Comparison of ENCODE assay signal across 13 mouse cellular contexts in the genomic region with DNA sequence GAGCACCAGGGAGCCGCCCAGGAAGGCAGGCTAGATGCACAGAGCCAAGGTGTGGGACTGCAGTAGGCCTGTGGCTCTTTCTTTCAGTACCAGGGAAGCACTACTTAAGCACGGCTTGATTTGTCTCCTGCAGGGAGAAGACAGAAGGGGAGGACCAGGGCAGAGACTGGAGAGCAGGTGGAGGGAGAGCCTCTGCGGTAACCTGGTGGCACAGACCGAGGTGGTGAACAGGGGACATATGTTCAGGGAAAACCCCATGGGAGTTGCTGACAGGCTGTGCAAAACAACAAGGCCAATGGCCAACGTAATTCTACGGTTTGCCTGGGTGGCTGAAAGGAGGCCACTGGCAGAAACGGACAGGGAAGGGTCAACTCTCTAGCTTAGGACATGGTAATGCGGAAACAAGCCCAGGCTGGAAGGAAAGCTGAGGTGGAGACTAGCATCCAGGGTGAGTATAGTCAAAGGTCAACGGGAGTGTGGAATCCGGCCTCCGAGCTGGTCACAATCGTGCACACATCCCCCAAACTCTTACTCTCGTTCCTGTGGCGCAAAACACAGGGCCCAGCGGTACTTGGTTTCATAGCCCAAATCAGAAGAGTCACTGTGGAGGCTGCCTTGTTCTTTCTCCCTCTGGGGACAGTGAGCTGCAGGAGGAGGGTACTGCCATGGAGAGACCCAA. TPM values are rescaled to one million over a fixed set of nuclear protein-coding genes. Genes with fewer than 3 reads are reported as not detected.
A peak's percentile ranks its signal among the peaks of the same experiment; 100 is the strongest.
DNase-seq lines count a peak whose midpoint lies in the region; ATAC-seq lines count a peak whose summit lies in the region.
"Had no signal": no experiment of that assay in that cellular context is flagged by ENCODE, and none has a peak within 500 bp of the region (broad histone marks: within the 10 kb centered on the region; RNA-seq: fewer than 3 reads in every experiment).

No protein-coding gene starts in this region.

- no peak for DNase-seq in hindbrain, embryonic 10.5 days (ENCODE audit: low spot score)
- DNase-seq in hindbrain, embryonic 14.5 days (ENCODE audit: low spot score) = no peak
- peak; percentile 55 to 57 for DNase-seq in cerebellum, postnatal 25 days
- DNase-seq in neural tube, embryonic 10.5 days (ENCODE audit: extremely low spot score, low spot score) = no peak
- DNase-seq in ovary, postnatal 36 days (ENCODE audit: low spot score) = no peak
- DNase-seq: forebrain, postnatal 0 days; heart, adult 11 months; heart, postnatal 4 days; kidney, postnatal 10 days; lung, postnatal 36 days had no signal

- H3K27me3 ChIP-seq in hindbrain, embryonic 10.5 days (ENCODE audit: insufficient read depth, poor library complexity, severe bottlenecking) = no peaks in the 10 kb centered on the region
- H3K27me3 ChIP-seq in hindbrain, embryonic 14.5 days (ENCODE audit: control insufficient read depth, insufficient read depth, low read length) = no peaks in the 10 kb centered on the region
- no peaks in the 10 kb centered on the region for H3K27me3 ChIP-seq in liver, embryonic 15.5 days
- H3K27me3 ChIP-seq: Patski had no signal

- no peak overlapping the region for H3K9ac ChIP-seq in hindbrain, embryonic 14.5 days
- no peak overlapping the region for H3K9ac ChIP-seq in liver, embryonic 15.5 days
- H3K9ac ChIP-seq: forebrain, postnatal 0 days had no signal

- ATAC-seq in hindbrain, embryonic 14.5 days (ENCODE audit: low FRiP score) = no peak
- ATAC-seq in liver, embryonic 15.5 days (ENCODE audit: insufficient read depth) = no peak
- ATAC-seq: forebrain, postnatal 0 days; Patski had no signal

- H3K9me3 ChIP-seq in hindbrain, embryonic 10.5 days = no peaks in the 10 kb centered on the region
- H3K9me3 ChIP-seq in hindbrain, embryonic 14.5 days (ENCODE audit: control insufficient read depth, low read length) = no peaks in the 10 kb centered on the region
- no peaks in the 10 kb centered on the region for H3K9me3 ChIP-seq in liver, embryonic 15.5 days (replicated peaks)

- H3K4me3 ChIP-seq in hindbrain, embryonic 10.5 days = no peak overlapping the region
- no peak overlapping the region for H3K4me3 ChIP-seq in hindbrain, embryonic 14.5 days (replicated peaks; ENCODE audit: low read length)
- peak overlapping the region; percentile 13; the same call in 1 of the 2 replicates for H3K4me3 ChIP-seq in brown adipose tissue, adult 24 weeks (ENCODE audit: insufficient read depth, low read depth, low read length)
- H3K4me3 ChIP-seq in liver, embryonic 15.5 days (replicated peaks) = no peak overlapping the region

- no peak overlapping the region for H3K4me2 ChIP-seq in hindbrain, embryonic 14.5 days (replicated peaks)
- no peak overlapping the region for H3K4me2 ChIP-seq in liver, embryonic 15.5 days

- H3K36me3 ChIP-seq in hindbrain, embryonic 10.5 days = peaks cover 24% of the 10 kb centered on the region
- H3K36me3 ChIP-seq in hindbrain, embryonic 14.5 days (replicated peaks; ENCODE audit: control insufficient read depth, insufficient read depth) = peaks cover 12% of the 10 kb centered on the region; the same call in 1 of the 2 replicates
- no peaks in the 10 kb centered on the region for H3K36me3 ChIP-seq in liver, embryonic 15.5 days (replicated peaks)

- peak overlapping the region; percentile 53 for H3K27ac ChIP-seq in hindbrain, embryonic 10.5 days
- H3K27ac ChIP-seq in hindbrain, embryonic 14.5 days = no peak overlapping the region
- H3K27ac ChIP-seq in brown adipose tissue, adult 24 weeks (replicated peaks; ENCODE audit: low read depth, low read length) = peak overlapping the region; percentile 91
- H3K27ac ChIP-seq in liver, embryonic 15.5 days (replicated peaks) = 0 out of 2 replicates have a peak overlapping the region, but pooled peaks have one; percentile 5

- peaks cover 11% of the 10 kb centered on the region for H3K4me1 ChIP-seq in hindbrain, embryonic 10.5 days (replicated peaks)
- 0 out of 2 replicates have a peak, but pooled peaks cover 4% of the 10 kb centered on the region for H3K4me1 ChIP-seq in hindbrain, embryonic 14.5 days (replicated peaks; ENCODE audit: control insufficient read depth, insufficient read depth, low read length)
- H3K4me1 ChIP-seq in brown adipose tissue, adult 24 weeks (ENCODE audit: control insufficient read depth, insufficient read depth, insufficient read length, low read length) = peaks cover 26% of the 10 kb centered on the region
- H3K4me1 ChIP-seq in liver, embryonic 15.5 days (replicated peaks) = peaks cover 4% of the 10 kb centered on the region; the same call in 1 of the 2 replicates

- 64% methylated on average over 15 of the region's 15 CpGs for WGBS in hindbrain, embryonic 10.5 days
- 63% methylated on average over 15 of the region's 15 CpGs for WGBS in hindbrain, embryonic 14.5 days
- WGBS in liver, embryonic 15.5 days (ENCODE audit: insufficient replicate concordance) = 65% methylated on average over 15 of the region's 15 CpGs

RNA-seq across cellular contexts. Expression of a gene that starts 20.7 kb away (rescaled TPM):
- 76.5 and 83.1 TPM in 2 replicates for polyA plus RNA-seq in hindbrain, embryonic 10.5 days (2016; fragmentation: Nextera tagmentation; extraction: Ambion mirVana)
- 39.5 and 44.7 TPM in 2 replicates for polyA plus RNA-seq in hindbrain, embryonic 14.5 days (2014; fragmentation: Nextera tagmentation; extraction: Ambion mirVana)
- polyA plus RNA-seq in brown adipose tissue, adult 24 weeks (2012; ENCODE audit: insufficient read depth, insufficient read length, missing spikeins) = 12.1 and 15.1 TPM in 2 replicates
- 17.6 and 18.5 TPM in 2 replicates for polyA plus RNA-seq in liver, embryonic 15.5 days (2015; fragmentation: Nextera tagmentation; extraction: Ambion mirVana)

RNA-seq across cellular contexts. Expression of a gene that starts 35.7 kb away (rescaled TPM):
- polyA plus RNA-seq in hindbrain, embryonic 10.5 days (2016; fragmentation: Nextera tagmentation; extraction: Ambion mirVana) = 1.9 TPM in 2 replicates
- 3.5 and 3.8 TPM in 2 replicates for polyA plus RNA-seq in hindbrain, embryonic 14.5 days (2014; fragmentation: Nextera tagmentation; extraction: Ambion mirVana)
- polyA plus RNA-seq in brown adipose tissue, adult 24 weeks (2012; ENCODE audit: insufficient read depth, insufficient read length, missing spikeins) = 21.5 and 32.4 TPM in 2 replicates
- polyA plus RNA-seq in liver, embryonic 15.5 days (2015; fragmentation: Nextera tagmentation; extraction: Ambion mirVana) = 0.38 and 0.64 TPM in 2 replicates

RNA-seq across cellular contexts. Expression of a gene that starts 37.9 kb away (rescaled TPM):
- polyA plus RNA-seq in hindbrain, embryonic 10.5 days (2016; fragmentation: Nextera tagmentation; extraction: Ambion mirVana) = not detected in 2 replicates
- polyA plus RNA-seq in hindbrain, embryonic 14.5 days (2014; fragmentation: Nextera tagmentation; extraction: Ambion mirVana) = not detected in 2 replicates
- not detected in 2 replicates for polyA plus RNA-seq in brown adipose tissue, adult 24 weeks (2012; ENCODE audit: insufficient read depth, insufficient read length, missing spikeins)
- not detected in 2 replicates for polyA plus RNA-seq in liver, embryonic 15.5 days (2015; fragmentation: Nextera tagmentation; extraction: Ambion mirVana)
- polyA plus RNA-seq: forebrain, postnatal 0 days; Patski had no signal

RNA-seq across cellular contexts. Expression of a gene that starts 38.5 kb away (rescaled TPM):
- polyA plus RNA-seq in hindbrain, embryonic 10.5 days (2016; fragmentation: Nextera tagmentation; extraction: Ambion mirVana) = not detected in 2 replicates
- not detected in 2 replicates for polyA plus RNA-seq in hindbrain, embryonic 14.5 days (2014; fragmentation: Nextera tagmentation; extraction: Ambion mirVana)
- not detected in 2 replicates for polyA plus RNA-seq in brown adipose tissue, adult 24 weeks (2012; ENCODE audit: insufficient read depth, insufficient read length, missing spikeins)
- not detected in 2 replicates for polyA plus RNA-seq in liver, embryonic 15.5 days (2015; fragmentation: Nextera tagmentation; extraction: Ambion mirVana)
- polyA plus RNA-seq: forebrain, postnatal 0 days; Patski had no signal

RNA-seq across cellular contexts. Expression of a gene that starts 50.0 kb away (rescaled TPM):
- polyA plus RNA-seq in hindbrain, embryonic 10.5 days (2016; fragmentation: Nextera tagmentation; extraction: Ambion mirVana) = not detected in 2 replicates
- not detected in 2 replicates for polyA plus RNA-seq in hindbrain, embryonic 14.5 days (2014; fragmentation: Nextera tagmentation; extraction: Ambion mirVana)
- not detected in 2 replicates for polyA plus RNA-seq in brown adipose tissue, adult 24 weeks (2012; ENCODE audit: insufficient read depth, insufficient read length, missing spikeins)
- polyA plus RNA-seq in liver, embryonic 15.5 days (2015; fragmentation: Nextera tagmentation; extraction: Ambion mirVana) = not detected in 2 replicates
- polyA plus RNA-seq: forebrain, postnatal 0 days had no signal

Comparison
In these comparisons a context has a peak if more than half of its experiments do, and no peak if none do; other contexts are left out.
1. DNase-seq: peak in cerebellum, postnatal 25 days (2 of 2); none in hindbrain, embryonic 10.5 days (single experiment), hindbrain, embryonic 14.5 days (single experiment), neural tube, embryonic 10.5 days (single experiment) and ovary, postnatal 36 days (single experiment).